Mouse (Mus musculus) splenic B cell, adult 2 months (primary cell): ENCODE measurements around the gene Adgrv1.

Experiments used
- DNase-seq: peaks from one replicate; pipeline ENCODE4 v3.0.0-alpha.2; 2011; ENCODE audit warnings: low read depth, low spot score
- H3K27me3 ChIP-seq: 2 replicates; pipeline ENCODE4 v1.6.1; 2012; ENCODE audit warnings: mild to moderate bottlenecking, low read length, moderate library complexity, mixed read lengths; ENCODE audit not compliant: control insufficient read depth, poor library complexity, insufficient read depth, severe bottlenecking
- H3K36me3 ChIP-seq: 2 replicates; pipeline ENCODE4 v1.6.1; 2012; ENCODE audit warnings: mild to moderate bottlenecking, low read length, moderate library complexity, mixed read lengths; ENCODE audit not compliant: control insufficient read depth, poor library complexity, insufficient read depth, severe bottlenecking

Gene Adgrv1

DNA sequence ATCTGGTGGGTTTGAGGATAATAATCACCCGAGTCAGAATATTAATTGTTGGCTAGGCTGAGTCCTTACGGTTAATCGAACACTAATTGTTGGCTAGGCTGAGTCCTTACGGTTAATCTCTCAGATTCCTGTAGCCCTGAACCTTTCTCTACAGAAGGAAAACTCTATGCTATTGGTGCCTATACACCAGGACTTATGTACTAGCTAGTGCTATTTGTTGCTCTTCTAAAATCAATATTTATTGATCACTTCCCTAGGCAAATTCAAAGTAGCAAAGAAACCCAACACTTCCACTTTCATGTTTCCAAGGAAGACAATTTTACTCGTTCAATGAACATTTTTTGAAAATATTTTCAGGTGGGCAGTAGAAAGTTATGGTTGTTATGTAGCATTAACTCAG, 278.4 kb downstream of the Adgrv1 start:
- no peaks in the 10 kb centered on the region; the same call in 1 of the 2 replicates for H3K27me3 ChIP-seq
- no peaks in the 10 kb centered on the region for H3K36me3 ChIP-seq
- no peak for DNase-seq

DNA sequence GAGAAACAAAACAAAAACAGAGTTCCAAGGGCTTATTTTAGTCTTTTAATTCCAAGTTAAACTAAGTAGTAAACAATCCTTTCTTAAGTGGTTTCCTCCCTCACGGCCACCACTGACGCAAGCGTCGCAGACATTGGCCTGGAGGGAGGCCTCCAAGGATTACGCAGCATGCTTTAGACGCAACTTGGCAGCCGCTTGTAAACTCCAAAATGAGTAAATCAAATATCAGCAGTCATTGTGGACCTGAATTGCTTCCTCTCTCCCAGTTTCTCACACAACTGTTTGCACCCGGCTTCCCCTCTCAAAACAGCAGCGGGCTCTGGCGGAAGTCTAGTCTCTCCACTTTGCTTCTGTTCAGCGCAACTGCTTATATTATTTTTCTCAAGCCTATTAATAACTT, 280.7 kb downstream of the Adgrv1 start:
- H3K36me3 ChIP-seq: no peaks in the 10 kb centered on the region
- DNase-seq: no peak
- no peaks in the 10 kb centered on the region; the same call in 1 of the 2 replicates for H3K27me3 ChIP-seq

DNA sequence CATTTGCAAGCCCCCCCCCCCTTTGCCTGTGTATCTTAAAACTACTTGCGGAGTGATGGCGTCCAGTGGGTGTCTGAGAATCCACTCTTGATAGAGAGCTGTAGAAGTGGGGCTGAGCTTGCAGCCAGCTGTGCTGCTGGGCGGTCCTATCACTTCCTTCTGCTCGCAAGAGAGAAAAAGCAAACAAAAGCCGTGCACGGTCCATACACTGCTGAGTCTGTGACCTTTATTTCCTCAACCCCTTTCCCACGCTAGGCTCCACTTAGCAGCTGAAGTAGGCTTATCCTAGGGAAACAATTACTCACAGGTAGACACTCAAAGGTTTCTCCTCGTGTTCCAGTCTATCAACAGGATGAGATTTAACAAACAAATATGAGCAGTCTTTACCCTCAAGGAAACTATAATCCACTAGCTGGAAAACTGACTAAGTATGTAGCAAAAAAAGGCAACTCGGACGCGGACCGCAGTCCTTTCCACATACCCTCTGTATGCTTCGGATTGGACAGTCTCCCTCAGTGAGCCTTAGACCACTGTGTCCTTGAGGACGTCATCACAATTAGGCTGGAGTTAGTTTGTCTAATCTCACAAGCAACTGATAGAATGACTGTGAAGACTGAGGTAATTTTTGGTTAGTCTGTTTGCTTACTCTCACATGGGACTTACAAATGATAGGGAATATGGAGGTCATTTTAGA, 281.3 kb downstream of the Adgrv1 start:
- peak; percentile 3 for DNase-seq
- no peaks in the 10 kb centered on the region for H3K36me3 ChIP-seq
- H3K27me3 ChIP-seq: no peaks in the 10 kb centered on the region; the same call in 1 of the 2 replicates

DNA sequence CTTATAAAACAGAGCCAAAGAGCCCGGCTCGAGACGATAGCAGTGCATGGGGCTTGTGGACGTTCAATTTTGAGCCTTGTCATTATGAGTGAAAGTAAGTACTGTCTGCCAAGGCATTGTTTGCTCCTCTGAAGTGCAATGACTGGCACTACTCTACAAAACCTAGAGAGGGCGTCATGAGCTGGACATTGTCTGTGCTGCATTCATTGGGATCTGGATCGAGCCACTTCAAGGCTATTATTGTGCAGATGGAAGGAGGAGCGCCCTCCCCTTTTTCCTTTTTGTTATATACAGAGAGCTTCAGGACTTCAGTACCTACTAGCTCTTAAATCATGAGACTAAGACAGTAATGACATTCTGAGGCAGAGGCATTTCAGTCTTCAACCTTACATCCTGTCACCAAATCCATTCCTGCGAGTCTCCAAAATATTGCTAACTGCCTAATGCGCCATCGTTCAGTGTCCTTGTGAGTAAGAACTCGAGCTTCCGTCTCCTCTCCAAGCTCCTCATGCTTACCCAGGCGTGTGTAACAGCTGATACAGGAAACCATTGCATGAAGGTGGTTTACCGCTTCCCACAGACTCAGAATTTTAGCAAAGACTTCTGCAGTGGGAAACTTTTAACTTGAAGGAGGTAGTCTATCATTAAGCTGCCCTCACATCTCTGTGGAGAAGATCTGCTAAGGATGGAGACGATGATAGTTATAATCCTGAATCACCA, 285.5 kb downstream of the Adgrv1 start:
- no peak for DNase-seq
- H3K36me3 ChIP-seq: no peaks in the 10 kb centered on the region
- no peaks in the 10 kb centered on the region; the same call in 1 of the 2 replicates for H3K27me3 ChIP-seq

DNA sequence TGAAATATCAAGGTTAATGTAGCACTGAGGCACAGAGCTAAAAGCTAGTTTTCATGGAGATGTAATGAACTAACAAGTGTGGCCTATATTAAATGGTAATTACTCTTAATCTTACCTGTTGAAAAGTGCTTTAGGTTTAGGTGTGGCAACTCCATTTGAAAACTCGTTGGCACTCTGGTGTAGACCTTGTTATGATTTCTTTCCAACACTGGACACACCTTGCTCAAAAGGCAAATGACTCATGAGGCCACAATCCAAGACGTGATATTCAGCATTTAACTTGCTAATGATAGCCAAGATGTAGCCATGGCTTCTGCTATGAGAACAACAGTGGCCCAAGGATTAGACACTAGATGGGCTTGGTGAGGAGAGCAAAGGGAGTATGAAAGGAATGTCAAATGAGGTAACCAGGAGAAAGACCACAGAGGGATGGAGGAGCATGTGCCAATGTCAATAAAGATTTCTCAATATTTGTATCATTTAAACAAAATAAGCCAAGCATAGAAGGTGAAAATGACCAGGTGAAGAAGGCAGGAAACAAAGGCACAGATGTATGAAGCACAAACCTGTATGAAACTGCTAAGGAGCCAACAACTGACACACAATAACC, 289.9 kb downstream of the Adgrv1 start:
- no peaks in the 10 kb centered on the region for H3K36me3 ChIP-seq
- no peak for DNase-seq

DNA sequence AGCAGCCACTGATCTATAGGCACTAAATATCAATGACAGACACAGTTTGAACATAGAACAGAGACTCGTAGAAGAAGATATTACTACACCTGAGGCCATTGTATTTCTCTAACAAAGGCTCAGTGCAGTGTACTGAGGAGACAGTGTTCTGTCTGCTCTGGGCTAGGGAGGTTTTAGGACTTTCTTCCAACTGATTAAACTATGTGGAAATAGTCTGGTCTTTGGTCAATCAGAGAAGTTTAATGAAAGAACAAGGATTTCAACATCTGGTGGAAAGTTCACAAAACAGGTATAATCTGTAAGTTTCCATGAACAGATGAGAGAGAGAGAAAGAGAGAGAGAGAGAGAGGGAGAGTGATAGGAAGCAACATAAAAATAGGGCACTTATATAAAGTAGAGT, 297.7 kb downstream of the Adgrv1 start:
- no peak for DNase-seq
- no peaks in the 10 kb centered on the region for H3K27me3 ChIP-seq

More for the DNA sequence above, 289.9 kb downstream of the Adgrv1 start:
- no peaks in the 10 kb centered on the region for H3K27me3 ChIP-seq

DNA sequence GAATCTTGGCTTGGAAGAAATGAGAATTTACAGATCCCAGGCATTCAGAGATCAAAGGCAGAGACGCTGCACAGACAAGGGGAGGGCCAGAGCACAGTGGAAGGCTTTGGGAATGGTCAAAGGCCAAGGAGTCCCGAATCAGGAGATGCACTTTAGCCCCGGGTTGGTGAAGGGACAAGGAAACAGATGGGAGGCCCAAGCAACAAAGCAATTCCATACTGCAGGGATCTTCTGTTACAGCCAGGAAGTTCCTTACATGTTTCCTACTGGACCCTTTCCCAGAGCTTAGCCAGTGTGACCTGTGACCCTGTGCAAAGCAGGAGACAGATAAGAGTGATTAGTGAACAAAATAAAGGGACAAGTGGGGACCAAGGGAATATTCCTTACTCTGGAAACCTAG, 300.9 kb downstream of the Adgrv1 start:
- H3K36me3 ChIP-seq: no peaks in the 10 kb centered on the region
- DNase-seq: no peak

More for the DNA sequence above, 297.7 kb downstream of the Adgrv1 start:
- H3K36me3 ChIP-seq: no peaks in the 10 kb centered on the region

DNA sequence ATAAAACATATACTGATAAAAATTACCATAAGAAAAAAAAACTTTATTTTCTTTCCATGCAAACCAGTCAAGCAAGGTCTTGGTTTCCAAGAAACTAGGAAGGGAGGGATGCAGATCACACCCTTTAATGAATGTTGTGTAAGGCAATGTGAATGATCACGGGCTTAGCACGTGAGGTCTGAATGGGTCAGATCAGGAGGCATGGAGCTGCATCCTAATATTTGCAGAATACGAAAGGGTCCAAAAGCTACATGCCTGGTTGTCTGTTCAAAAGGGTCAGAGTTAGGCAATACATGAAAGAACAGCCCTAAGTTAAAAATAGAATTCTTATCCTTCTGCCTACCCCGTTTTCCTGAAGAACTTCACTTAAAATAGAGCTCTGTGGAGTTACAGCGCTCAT, 303.2 kb downstream of the Adgrv1 start:
- no peak for DNase-seq
- no peaks in the 10 kb centered on the region for H3K27me3 ChIP-seq

More for the DNA sequence above, 300.9 kb downstream of the Adgrv1 start:
- H3K27me3 ChIP-seq: no peaks in the 10 kb centered on the region

DNA sequence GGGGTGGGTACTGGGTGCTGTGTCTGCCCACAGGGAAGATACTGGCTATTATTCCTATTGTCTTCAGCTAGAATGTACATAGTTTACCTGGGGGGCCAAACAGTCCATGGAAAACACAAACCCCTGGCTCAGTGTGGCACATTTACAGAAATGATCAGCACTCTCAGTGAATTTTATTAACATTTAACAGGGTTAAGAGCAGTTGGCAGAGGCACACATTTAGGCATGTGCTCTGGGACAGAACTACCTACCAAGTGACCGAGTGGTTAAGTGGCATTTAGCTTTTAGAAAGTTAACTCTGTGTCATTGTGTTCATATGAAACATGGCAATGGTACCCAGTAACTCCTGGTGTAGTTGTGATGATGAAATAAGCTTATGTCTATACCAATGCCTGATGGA, 304.8 kb downstream of the Adgrv1 start:
- no peak for DNase-seq

More for the DNA sequence above, 303.2 kb downstream of the Adgrv1 start:
- no peaks in the 10 kb centered on the region for H3K36me3 ChIP-seq

DNA sequence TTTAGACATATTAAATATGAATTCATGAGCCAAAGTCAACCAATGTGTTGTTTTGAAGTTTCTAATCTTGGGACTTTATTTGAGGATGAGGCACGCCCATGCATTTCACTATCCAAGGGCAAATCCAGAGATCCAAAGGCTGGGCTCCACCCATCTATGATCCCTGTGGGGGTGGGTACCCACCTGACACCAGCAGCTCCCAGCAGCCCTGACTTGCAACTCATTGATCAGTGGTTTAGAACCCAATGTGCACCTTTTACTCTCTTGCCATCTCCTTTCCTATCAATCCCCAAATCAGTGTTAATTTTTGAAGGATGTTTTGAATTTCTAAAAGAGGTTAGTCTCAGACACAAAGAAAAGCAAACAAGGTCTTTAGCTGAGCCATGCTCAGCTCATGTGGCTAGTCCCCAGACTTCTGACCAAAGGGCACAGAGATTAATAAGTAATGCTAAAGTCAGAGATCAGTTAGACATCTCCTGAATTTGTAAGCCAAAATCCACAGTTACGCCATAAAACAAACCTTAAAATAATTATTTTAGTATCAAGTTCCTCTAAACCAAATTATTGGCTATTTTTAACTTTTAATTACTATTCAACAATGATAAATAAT, 307.2 kb downstream of the Adgrv1 start:
- Histone ChIP-seq H3K36me3 (no peaks in the 10 kb centered on the region), H3K27me3 (no peaks in the 10 kb centered on the region)
- DNase-seq: no peak

More for the DNA sequence above, 304.8 kb downstream of the Adgrv1 start:
- Histone ChIP-seq H3K36me3 (no peaks in the 10 kb centered on the region), H3K27me3 (no peaks in the 10 kb centered on the region)

DNA sequence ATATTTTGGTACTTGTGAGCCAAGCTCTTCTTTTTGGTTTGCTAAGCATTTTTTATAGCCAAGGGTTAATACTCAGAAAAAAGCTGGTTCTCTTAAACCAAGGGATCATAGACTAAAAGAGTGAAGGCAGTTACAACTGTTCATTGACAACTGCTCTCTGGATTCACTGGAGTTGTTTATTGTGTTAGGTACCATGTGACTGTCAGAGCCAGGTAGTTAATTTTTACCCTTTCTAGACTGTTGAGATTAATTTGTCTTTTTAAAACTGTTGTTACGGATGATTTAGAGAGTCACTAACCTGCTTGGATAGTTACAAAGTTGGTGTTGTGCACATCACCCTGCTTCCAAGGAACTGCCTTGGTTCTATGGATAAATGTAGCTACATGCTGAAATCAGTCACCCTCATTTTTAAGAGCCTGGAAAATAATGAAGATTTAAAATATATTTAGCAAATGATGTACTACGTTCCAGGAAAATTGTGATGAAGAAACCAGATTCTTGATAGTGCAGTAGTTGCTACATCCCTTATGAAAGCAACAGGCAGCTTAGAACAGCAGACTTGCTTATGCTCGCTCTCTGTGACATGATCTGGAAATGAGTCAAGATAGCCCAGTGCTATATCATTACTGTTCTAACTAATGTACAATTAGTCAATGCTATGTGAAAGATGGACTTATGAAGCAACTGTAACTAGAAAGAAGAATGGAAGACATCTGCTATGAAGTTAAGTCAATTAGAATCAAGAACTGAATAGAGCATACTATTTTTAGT, 309.2 kb downstream of the Adgrv1 start:
- DNase-seq: no peak
- Histone ChIP-seq H3K36me3 (no peaks in the 10 kb centered on the region), H3K27me3 (no peaks in the 10 kb centered on the region)

DNA sequence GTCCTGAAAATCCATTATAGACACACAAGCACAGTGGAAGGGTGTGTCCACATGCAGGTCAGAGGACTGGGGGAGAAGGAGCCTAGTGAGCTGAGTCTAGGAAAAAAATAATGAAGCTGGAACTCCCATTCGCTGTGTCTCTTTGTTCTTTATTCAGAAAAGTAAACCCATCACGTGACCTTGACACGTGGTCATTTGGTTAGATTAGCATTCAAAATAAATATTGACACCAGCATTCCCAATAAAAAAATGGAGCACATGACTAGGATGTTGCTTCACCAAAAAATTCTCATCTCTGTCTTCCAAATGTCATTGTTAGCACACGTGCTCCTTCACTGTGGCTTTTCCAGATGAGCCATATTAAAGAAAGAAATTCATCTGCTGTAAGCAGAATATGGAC, 316.4 kb downstream of the Adgrv1 start:
- H3K27me3 ChIP-seq: no peaks in the 10 kb centered on the region
- no peak for DNase-seq
- H3K36me3 ChIP-seq: no peaks in the 10 kb centered on the region

DNA sequence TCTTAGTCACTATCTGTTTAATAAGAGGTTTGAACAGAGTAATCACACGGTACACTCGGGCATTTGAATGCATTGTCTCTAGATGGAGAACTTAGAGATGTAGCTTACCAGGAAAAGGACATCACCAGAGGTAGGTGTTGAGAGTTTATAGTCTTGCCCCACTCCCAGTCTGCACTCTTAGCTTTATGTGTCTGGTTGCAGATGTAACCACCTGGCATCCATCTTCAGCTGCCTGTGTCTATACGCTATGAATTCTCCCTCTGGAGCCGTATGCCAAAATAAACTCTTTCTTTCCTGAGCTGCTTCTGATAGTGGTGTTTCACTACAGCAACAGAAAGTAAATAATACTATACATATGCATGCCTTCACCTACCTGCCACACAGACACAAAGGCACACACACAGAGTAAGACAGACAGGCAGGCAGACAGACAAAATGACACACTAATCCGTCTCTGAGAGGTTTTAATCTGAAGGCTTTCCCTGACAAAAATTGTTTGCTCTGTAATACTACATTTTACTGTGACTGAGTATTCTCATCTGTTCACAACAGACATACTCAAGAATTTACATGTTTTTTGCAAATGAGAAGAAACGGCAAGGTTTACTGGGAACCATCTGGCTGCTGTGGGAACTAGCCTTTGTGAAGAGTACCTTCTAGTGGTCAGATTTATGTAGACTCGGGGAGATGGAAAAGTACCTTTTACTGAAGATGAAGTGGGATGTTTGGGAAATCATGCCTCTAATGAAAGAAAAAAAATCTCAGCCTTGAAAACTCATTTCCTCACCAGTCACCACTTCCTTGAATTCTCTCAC, 318.4 kb downstream of the Adgrv1 start:
- Histone ChIP-seq H3K36me3 (no peaks in the 10 kb centered on the region), H3K27me3 (no peaks in the 10 kb centered on the region)
- no peak for DNase-seq

DNA sequence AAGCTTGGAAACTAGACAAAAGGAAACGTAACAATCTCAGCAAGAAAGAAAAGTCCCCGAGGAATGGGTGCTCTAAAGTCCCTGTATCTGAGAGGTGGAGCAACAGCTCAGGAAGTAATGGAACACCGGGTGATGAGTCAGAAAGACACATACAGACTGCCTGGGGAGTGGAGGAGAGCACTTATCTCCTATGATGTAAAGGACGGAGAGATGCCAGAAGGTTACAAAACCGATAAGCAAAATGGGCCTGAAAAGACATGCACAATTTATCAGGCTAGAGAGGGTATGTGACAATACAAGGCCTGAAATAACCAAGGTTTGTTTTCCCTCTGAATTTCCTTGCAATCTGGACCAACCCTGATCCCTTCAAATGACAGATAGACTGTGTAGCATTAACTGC, 320.8 kb downstream of the Adgrv1 start:
- DNase-seq: no peak
- no peaks in the 10 kb centered on the region for H3K27me3 ChIP-seq

More for the DNA sequence above, 320.8 kb downstream of the Adgrv1 start:
- H3K36me3 ChIP-seq: no peaks in the 10 kb centered on the region
